Mouse (Mus musculus) limb, embryonic 15.5 days (tissue): ENCODE measurements around the gene Ush2a. TPM values are rescaled to one million over a fixed set of nuclear protein-coding genes. Genes with fewer than 3 reads are reported as not detected.

Source experiments
- ATAC-seq: fragments of 200-750 bp; cut with Nextera tagmentation; 2 replicates; pipeline ENCODE4 v1.8.0; 2017; ENCODE audit warnings: low read depth, moderate TSS enrichment; ENCODE audit not compliant: insufficient number of reproducible peaks, low FRiP score, low TSS enrichment
- H3K27ac ChIP-seq: fragments of 300-500 bp; sonication (generic); 2 replicates; pipeline ENCODE4 v1.5.1; 2015; ENCODE audit warnings: moderate library complexity, mild to moderate bottlenecking, inconsistent platforms
- H3K27me3 ChIP-seq: fragments of 300-500 bp; sonication (generic); 2 replicates; pipeline ENCODE4 v1.6.1; 2015; ENCODE audit warnings: inconsistent platforms
- H3K36me3 ChIP-seq: fragments of 300-500 bp; sonication (generic); 2 replicates; pipeline ENCODE4 v1.6.1; 2015; ENCODE audit warnings: inconsistent platforms
- H3K4me1 ChIP-seq: fragments of 300-500 bp; sonication (generic); 2 replicates; pipeline ENCODE4 v1.6.1; 2015; ENCODE audit warnings: inconsistent platforms
- H3K4me2 ChIP-seq: fragments of 300-500 bp; sonication (generic); 2 replicates; pipeline ENCODE4 v1.6.1; 2015; ENCODE audit warnings: mild to moderate bottlenecking, inconsistent platforms
- H3K4me3 ChIP-seq: fragments of 300-500 bp; sonication (generic); 2 replicates; pipeline ENCODE4 v1.5.1; 2015; ENCODE audit warnings: mild to moderate bottlenecking, inconsistent platforms
- H3K9ac ChIP-seq: fragments of 300-500 bp; sonication (generic); 2 replicates; pipeline ENCODE4 v1.6.1; 2015; ENCODE audit warnings: inconsistent platforms
- H3K9me3 ChIP-seq: fragments of 300-500 bp; sonication (generic); 2 replicates; pipeline ENCODE4 v1.6.1; 2016; ENCODE audit warnings: inconsistent platforms
- WGBS: fragments of 180-500 bp; shearing (Covaris S2); methylation state at CpG from one replicate; pipeline ENCODE4 v1.1.7; 2015; 5-methylcytosine and 5-hydroxymethylcytosine counted together
- polyA plus RNA-seq: library from polyadenylated mRNA; unstranded; fragments of >200 nt; fragmentation: Nextera tagmentation; extraction: Ambion mirVana; gene quantifications from 2 replicates; pipeline ENCODE4 v1.2.1, GENCODE M21; 2015

The Ush2a gene
- polyA plus RNA-seq, 1 experiment from 2014 or later = 0.08 TPM

DNA sequence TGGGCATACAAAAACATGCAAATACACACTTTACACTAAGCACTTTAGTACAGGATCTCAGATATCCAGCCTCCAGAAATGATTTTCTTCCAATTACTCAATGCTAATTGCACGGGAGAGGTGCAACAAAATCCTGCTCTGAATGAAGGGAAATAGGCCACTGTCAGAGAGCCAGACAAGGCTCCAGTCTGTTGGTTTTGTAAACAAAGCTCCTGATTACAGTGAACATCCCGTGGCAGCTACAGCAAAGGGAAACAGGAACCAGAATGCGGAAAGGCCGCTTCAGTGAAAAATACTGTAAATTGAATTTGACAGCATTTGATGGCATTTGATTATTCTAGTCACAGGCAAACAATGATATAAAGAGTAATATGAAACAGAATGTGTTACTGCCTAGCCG is 604.1 kb downstream of the Ush2a start:
- Histone ChIP-seq H3K4me3 (no peak overlapping the region), H3K27me3 (no peaks in the 10 kb centered on the region), H3K27ac (no peak overlapping the region), H3K4me2 (no peak overlapping the region), H3K4me1 (no peaks in the 10 kb centered on the region), H3K9me3 (no peaks in the 10 kb centered on the region), H3K9ac (no peak overlapping the region), H3K36me3 (no peaks in the 10 kb centered on the region)
- 48% methylated on average over 5 of the region's 5 CpGs for WGBS
- no peak for ATAC-seq

DNA sequence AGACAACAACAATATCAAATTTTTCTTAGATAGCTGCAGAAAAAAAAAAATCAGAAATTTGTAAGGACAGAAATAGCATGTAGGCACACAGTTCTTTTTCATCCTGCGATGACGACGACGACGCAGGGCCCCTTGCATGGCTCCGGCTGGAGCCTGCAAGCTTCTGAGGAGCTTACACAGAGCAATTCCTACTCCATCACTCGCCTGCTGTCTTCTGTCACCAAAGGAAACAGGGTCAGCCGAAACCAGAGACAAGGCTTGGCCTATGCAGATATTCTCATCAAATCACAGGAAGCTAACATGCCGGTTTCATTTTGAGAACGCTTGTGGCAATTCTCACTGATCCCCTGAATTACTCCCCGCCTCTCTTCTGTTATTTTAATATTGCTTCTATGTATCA is 604.7 kb downstream of the Ush2a start:
- Histone ChIP-seq H3K27ac (no peak overlapping the region), H3K4me1 (no peaks in the 10 kb centered on the region), H3K27me3 (no peaks in the 10 kb centered on the region), H3K36me3 (no peaks in the 10 kb centered on the region), H3K9me3 (no peaks in the 10 kb centered on the region), H3K9ac (no peak overlapping the region), H3K4me3 (no peak overlapping the region), H3K4me2 (no peak overlapping the region)
- no peak for ATAC-seq
- WGBS = 68% methylated on average over 11 of the region's 11 CpGs

DNA sequence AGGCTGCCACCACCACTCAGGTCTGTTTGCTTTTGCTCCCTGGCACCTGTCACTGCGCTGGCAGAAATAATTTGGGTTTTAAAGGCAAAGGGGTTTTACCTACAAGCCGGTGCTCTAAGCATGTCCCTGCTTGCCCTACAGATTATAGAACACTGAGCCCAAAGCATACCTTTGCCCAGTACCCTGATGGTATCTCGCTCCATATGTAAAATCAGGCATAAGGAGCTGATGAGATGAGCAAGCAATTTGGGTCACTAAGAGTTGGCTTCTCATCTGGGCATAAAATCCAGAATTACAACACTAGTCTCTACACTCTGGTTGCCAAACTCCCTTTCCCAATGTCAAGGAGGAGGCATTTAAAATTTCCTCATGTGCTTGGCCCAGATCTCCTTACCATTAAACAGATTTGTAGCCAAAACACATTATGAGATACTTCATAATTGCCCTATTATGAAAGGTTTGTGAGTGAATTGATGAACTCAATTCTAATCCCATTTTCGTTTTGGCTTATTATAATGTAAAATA is 616.8 kb downstream of the Ush2a start:
- Histone ChIP-seq H3K9me3 (no peaks in the 10 kb centered on the region), H3K4me3 (no peak overlapping the region), H3K9ac (no peak overlapping the region), H3K27ac (no peak overlapping the region), H3K4me1 (no peaks in the 10 kb centered on the region), H3K27me3 (no peaks in the 10 kb centered on the region), H3K36me3 (no peaks in the 10 kb centered on the region), H3K4me2 (no peak overlapping the region)
- WGBS = 83% methylated on average over 4 of the region's 4 CpGs
- no peak for ATAC-seq

DNA sequence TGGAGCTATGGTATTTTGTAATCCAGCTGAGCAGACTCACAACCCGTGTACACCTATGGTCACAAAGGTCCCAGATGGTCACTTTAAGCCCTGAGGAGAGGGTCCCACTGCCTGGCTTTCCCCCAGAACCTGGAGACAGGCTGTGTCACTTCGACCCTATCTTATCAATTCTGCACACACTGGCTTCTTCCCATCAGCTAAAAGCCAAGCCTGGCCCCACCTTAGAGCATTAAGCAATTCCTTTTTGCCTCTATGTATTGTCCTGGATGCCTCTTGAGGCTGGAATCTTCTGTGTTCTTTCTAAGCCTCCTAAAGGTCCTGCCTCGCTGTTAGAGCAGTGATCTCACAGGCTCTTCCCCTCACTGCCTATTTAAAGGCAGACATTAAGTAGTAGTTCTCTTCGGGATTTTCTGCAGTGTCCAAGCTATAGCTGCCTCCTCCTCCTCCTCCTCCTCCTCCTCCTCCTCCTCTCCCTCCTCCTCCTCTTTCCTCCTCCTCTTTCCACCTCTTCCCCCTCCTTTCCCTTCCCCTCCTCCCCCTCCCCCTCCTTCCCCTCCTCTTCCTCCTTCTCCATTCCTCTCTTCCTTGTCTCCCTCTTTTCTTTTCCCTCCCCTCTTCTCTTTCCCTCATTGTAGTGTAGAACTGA is 635.2 kb downstream of the Ush2a start:
- Histone ChIP-seq H3K9ac (no peak overlapping the region), H3K36me3 (no peaks in the 10 kb centered on the region), H3K9me3 (no peaks in the 10 kb centered on the region), H3K4me1 (no peaks in the 10 kb centered on the region), H3K27me3 (peaks cover 3% of the 10 kb centered on the region; the same call in 1 of the 2 replicates), H3K4me3 (no peak overlapping the region), H3K27ac (no peak overlapping the region), H3K4me2 (no peak overlapping the region)
- ATAC-seq = no peak
- WGBS = 50% methylated on average over 4 of the region's 4 CpGs

DNA sequence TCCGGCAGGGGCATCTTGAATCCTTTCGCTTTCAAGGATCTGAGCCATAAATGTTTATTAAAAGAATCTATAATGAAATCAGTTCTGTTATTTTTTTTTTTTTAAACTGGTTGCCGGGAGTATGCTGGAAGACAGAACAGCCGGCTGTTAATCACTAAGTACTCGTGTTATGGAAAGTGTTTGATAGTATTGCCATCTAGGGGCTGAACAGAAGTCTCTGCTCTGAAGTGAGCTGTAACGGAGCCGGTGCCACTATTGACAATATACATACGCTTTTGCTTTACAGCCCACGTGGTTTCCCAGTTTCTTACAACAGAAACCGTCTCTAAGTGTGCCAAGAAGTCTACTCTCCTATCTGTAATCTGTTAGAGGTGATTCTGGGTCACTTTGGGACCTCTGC is 642.3 kb downstream of the Ush2a start:
- H3K9ac ChIP-seq = no peak overlapping the region
- H3K27ac ChIP-seq = no peak overlapping the region
- H3K27me3 ChIP-seq = 0 out of 2 replicates have a peak, but pooled peaks cover 2% of the 10 kb centered on the region
- no peak overlapping the region for H3K4me3 ChIP-seq
- no peaks in the 10 kb centered on the region for H3K36me3 ChIP-seq
- no peaks in the 10 kb centered on the region for H3K4me1 ChIP-seq
- no peak for ATAC-seq
- H3K9me3 ChIP-seq = no peaks in the 10 kb centered on the region
- no peak overlapping the region for H3K4me2 ChIP-seq
- WGBS = 26% methylated on average over 10 of the region's 10 CpGs

DNA sequence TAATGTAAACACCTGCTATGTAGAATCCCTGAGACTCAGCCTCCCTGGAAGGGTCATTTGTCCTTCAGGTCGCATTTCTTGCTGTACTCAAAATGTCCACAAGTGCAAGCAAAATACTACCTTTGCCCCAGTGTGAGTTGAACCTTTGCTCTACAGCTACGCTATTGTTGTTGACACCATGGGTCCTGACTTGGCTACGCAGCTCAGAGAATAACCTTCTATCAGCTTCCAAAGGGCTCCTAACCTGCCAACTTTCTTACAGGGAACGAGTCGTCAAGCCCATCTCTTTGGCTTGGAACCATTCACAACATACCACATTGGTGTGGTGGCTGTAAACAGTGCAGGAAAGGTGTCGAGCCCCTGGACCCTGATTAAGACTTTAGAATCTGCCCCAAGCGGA is 644.4 kb downstream of the Ush2a start:
- Histone ChIP-seq H3K36me3 (no peaks in the 10 kb centered on the region), H3K4me1 (no peaks in the 10 kb centered on the region), H3K9ac (no peak overlapping the region), H3K4me3 (no peak overlapping the region), H3K9me3 (no peaks in the 10 kb centered on the region), H3K4me2 (no peak overlapping the region), H3K27me3 (0 out of 2 replicates have a peak, but pooled peaks cover 2% of the 10 kb centered on the region), H3K27ac (no peak overlapping the region)
- ATAC-seq = no peak
- 81% methylated on average over 7 of the region's 7 CpGs for WGBS

DNA sequence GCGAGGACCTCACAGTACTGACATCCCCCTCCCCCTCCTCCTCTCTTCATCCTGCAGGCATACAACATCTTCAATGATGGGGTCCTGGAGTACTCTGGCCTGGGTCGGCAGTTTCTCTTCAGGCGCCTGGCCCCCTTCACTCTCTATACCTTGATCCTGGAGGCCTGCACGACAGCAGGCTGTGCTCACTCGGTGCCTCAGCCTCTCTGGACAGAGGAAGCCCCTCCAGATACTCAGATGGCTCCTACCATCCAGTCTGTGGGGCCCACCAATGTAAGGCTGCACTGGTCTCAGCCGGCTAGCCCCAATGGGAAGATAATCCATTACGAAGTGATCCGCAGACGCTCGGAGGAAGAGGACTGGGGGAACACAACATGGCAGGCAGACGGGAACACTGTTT is 648.8 kb downstream of the Ush2a start:
- H3K4me1 ChIP-seq = no peaks in the 10 kb centered on the region
- H3K4me2 ChIP-seq = no peak overlapping the region
- 88% methylated on average over 11 of the region's 11 CpGs for WGBS
- 0 out of 2 replicates have a peak, but pooled peaks cover 2% of the 10 kb centered on the region for H3K27me3 ChIP-seq
- H3K27ac ChIP-seq = no peak overlapping the region
- H3K9ac ChIP-seq = no peak overlapping the region
- no peak for ATAC-seq
- no peaks in the 10 kb centered on the region for H3K9me3 ChIP-seq
- H3K4me3 ChIP-seq = no peak overlapping the region
- no peaks in the 10 kb centered on the region for H3K36me3 ChIP-seq

DNA sequence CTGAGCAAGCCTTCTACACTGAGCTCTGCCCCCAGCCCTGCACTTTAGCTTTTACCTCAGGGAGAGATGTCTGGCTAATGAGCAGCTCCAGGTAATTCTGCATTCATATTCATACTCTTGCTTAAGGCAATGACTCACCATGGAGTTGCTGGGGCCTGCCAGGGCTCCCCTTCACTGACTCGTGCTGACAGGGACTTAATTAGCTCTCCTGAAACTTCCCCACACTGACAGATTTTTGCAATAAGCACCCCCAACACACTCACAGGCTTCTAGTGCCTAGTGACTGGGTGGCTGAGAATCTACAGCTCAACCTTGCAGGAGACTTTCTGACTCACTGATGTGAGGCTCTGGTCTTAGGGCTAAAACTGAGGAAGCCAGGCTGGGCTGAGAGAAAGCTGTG is 658.1 kb downstream of the Ush2a start:
- no peak overlapping the region for H3K27ac ChIP-seq
- no peaks in the 10 kb centered on the region for H3K9me3 ChIP-seq
- H3K36me3 ChIP-seq = no peaks in the 10 kb centered on the region
- H3K4me2 ChIP-seq = no peak overlapping the region
- no peaks in the 10 kb centered on the region for H3K4me1 ChIP-seq
- H3K27me3 ChIP-seq = no peaks in the 10 kb centered on the region
- no peak overlapping the region for H3K4me3 ChIP-seq
- ATAC-seq = no peak
- 18% methylated on average over 1 of the region's 1 CpGs for WGBS
- H3K9ac ChIP-seq = no peak overlapping the region

DNA sequence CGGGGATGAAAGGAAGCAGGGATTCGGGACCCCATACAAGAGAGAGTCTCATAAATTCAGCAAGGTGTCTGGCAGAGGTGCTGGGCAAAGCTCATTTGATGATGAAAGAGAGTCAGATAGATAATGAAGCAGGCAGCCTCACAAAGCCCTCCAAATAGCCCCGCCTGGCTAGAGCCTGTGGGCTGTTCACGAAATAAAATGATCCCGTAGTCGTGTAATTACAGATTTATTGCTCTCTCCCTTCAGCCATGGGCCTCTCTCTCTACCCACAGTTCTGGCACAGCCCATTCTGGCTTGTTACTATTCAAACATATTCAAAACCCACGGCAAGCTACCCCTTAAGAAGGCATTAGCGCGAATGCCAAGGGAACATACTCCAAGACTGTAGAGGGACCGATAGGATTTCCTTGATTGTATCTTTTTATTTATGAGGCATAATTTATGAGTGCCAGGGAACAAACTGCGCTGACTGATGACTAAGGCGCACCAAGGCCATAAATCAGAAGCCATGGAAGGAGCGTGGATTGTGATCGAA is 675.5 kb downstream of the Ush2a start:
- Histone ChIP-seq H3K27me3 (no peaks in the 10 kb centered on the region), H3K4me1 (0 out of 2 replicates have a peak, but pooled peaks cover 5% of the 10 kb centered on the region), H3K4me3 (no peak overlapping the region), H3K9ac (no peak overlapping the region), H3K27ac (no peak overlapping the region), H3K9me3 (no peaks in the 10 kb centered on the region), H3K4me2 (no peak overlapping the region), H3K36me3 (no peaks in the 10 kb centered on the region)
- 44% methylated on average over 14 of the region's 14 CpGs for WGBS
- ATAC-seq = no peak

DNA sequence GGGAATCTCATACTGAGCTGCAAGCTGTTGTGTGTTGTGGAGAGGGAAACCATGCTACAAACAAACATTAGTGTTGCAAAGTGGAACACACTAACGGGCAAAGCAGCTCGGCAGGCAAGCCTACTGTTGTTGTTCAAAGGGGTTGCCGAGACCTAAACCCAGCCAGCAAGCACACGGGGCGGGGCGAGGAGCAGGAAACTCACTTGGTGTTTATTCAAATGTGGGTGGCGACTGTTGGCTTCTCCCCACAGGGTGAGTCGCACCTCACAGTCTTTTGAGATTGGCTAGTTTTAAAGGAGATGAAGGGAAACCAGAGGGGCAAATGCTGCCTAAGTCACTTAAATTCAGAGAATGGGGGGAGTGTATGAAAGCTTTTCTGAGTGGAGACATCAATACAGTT is 683.5 kb downstream of the Ush2a start:
- Histone ChIP-seq H3K9me3 (no peaks in the 10 kb centered on the region), H3K4me1 (peaks cover 9% of the 10 kb centered on the region; the same call in 1 of the 2 replicates), H3K4me2 (no peak overlapping the region), H3K27ac (no peak overlapping the region), H3K27me3 (no peaks in the 10 kb centered on the region), H3K36me3 (no peaks in the 10 kb centered on the region), H3K9ac (no peak overlapping the region), H3K4me3 (no peak overlapping the region)
- WGBS = 25% methylated on average over 8 of the region's 8 CpGs
- no peak for ATAC-seq

DNA sequence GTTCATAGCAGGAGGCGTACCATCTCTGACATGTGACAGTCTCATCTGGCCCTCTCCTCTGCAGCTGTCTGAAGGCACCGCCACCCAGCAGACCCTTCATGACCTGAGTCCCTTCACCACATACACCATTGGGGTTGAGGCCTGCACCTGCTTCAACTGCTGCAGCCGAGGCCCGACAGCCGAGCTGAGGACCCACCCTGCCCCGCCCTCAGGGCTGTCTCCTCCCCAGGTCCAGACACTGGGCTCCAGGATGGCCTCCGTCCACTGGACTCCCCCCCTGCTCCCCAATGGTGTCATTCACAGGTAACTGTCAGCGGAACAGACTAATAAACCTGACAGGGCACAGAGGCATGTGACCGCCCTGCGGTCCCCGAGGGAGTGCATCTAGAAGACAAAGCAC is 685.0 kb downstream of the Ush2a start:
- no peaks in the 10 kb centered on the region for H3K9me3 ChIP-seq
- H3K4me2 ChIP-seq = no peak overlapping the region
- H3K27ac ChIP-seq = no peak overlapping the region
- no peaks in the 10 kb centered on the region for H3K27me3 ChIP-seq
- no peaks in the 10 kb centered on the region for H3K36me3 ChIP-seq
- WGBS = 83% methylated on average over 11 of the region's 11 CpGs
- H3K4me3 ChIP-seq = no peak overlapping the region
- no peak for ATAC-seq
- H3K4me1 ChIP-seq = peaks cover 9% of the 10 kb centered on the region; the same call in 1 of the 2 replicates
- no peak overlapping the region for H3K9ac ChIP-seq

DNA sequence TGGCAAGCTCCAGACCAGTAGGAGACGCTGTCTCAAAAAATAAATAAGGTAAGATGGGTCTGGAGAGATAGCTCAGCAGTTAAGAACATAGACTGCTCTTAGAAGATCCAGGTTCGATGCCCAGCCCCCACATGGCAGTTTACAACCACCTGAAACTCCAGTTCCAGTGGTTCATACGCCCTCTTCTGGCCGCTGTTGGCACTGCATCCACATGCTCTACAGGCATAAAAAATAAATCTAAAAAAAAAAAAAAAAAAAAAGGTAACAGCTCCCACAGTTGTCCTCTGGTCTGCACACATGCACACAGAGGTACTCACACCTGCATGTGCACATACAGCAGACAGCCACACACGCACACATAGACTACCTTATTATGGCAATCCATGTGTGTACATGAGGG is 686.0 kb downstream of the Ush2a start:
- Histone ChIP-seq H3K4me3 (no peak overlapping the region), H3K27me3 (no peaks in the 10 kb centered on the region), H3K9ac (no peak overlapping the region), H3K36me3 (no peaks in the 10 kb centered on the region), H3K9me3 (no peaks in the 10 kb centered on the region), H3K4me1 (peaks cover 9% of the 10 kb centered on the region; the same call in 1 of the 2 replicates), H3K4me2 (no peak overlapping the region), H3K27ac (no peak overlapping the region)
- no peak for ATAC-seq
- WGBS = 58% methylated on average over 5 of the region's 5 CpGs
